Mouse (Mus musculus) cerebellum, postnatal 14 days (tissue): Measurements from ENCODE around the gene Ubxn6.
A peak's percentile ranks its signal among the peaks of the same experiment; 100 is the strongest.
"Not testable (repeated sequence)": the region's sequence is repeated elsewhere in the genome, so short reads cannot be mapped to it uniquely, and the experiment has no call there.

Experiments used
- DNase-seq, 2 experiments: peaks; one replicate each; pipeline ENCODE4 v3.0.0; 2021; ENCODE audit warnings: mixed read lengths in 2 of 2

The Ubxn6 gene

DNA sequence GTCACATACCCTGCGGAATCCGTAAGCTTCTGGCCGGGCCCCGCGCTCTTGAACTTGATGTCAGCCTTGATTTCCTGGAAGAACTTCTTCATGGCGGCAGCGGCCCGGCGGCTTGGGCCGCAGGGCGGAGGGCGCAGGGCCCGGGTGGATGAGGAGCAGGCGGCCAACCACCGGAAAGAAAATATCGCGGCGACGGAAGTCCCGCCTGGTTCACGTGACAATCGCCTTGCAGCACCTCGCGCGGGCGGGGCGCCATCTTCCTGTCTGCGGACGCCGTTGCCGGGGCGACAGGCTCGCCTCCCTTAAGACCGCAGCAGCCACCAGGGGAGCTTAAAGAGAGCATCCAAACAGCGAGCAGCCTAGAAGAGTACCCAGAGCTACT lies at the start of gene Ubxn6:
Ubxn6 (minus strand) TSS at position 202 of the 382 bp plus-strand sequence.
- DNase-seq = peak; percentile 98 to 99

- no peak for DNase-seq
Measured at GRCm38 (mm10) chr17:56123681-56124340, 49.0 kb upstream of the Ubxn6 start.

DNA sequence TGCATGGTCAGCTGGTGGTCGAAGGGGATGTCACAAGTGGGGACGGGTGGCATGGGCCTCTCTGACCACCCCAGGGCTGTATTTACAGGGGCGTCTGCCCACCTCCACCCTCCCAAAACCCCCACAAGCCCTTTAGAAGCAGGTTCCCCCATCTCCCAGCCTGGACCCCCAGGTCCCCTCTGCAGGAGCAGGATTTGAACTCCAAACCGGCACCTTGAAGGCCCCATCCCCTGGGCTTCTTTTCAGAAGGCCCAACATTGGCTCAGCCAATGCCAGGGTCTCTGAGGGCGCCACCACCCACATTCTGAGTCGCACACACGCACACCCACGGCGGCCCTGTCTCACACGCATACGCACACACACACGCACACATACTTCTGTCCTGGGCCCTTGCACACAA lies 48.3 kb upstream of the Ubxn6 start:
- no peak for DNase-seq

GRCm38 (mm10) chr17:56121826-56122225 lies 47.0 kb upstream of the Ubxn6 start, which contains the start of gene Lrg1:
Lrg1 (minus strand) TSS chr17:56122001.
- DNase-seq = no peak

DNA sequence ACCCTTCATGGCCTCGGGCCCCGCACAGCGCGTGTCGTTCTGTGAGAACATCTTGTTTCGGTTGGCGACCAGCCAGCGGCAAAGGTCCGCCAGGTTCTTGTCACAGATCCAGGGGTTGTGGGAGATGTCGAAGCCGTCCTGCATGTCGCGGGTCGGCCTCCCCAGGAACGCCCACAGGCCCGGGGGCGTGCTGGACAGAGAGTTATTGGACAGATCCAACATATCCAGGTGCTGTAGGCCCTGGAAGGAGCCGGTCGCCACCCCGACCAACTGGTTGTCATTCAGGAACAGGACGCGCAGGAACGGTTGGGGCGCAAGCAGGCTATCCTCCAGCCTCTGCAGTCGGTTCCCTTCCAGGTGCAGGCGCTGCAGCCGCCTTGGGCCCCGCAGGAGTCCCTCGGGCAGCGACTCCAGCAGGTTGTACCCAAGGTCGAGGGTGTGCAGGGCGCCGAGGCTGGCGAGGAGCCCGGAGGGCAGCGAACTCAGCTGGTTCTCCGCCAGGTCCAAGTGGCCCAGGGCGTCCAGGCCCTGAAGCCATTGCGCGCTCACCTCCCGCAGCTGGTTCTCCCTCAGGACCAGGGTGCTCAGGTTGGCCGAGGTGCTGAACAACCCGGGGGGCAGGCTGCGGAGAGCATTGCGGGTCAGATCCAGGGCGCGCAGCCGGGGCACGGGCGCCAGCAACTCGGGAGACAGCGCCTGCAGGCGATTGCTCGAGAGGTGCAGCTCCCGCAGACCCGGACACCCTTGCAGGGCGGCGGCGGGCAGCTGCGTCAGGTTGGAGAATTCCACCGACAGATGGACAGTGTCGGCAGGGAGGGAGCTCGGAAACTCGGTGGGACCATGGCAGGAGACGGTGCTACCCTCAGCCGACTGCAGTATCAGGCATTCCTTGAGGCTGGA lies 45.4 kb upstream of the Ubxn6 start:
- DNase-seq = peak; percentile 59 to 69

- no peak for DNase-seq
Measured at GRCm38 (mm10) chr17:56119431-56119830, 44.6 kb upstream of the Ubxn6 start.

DNA sequence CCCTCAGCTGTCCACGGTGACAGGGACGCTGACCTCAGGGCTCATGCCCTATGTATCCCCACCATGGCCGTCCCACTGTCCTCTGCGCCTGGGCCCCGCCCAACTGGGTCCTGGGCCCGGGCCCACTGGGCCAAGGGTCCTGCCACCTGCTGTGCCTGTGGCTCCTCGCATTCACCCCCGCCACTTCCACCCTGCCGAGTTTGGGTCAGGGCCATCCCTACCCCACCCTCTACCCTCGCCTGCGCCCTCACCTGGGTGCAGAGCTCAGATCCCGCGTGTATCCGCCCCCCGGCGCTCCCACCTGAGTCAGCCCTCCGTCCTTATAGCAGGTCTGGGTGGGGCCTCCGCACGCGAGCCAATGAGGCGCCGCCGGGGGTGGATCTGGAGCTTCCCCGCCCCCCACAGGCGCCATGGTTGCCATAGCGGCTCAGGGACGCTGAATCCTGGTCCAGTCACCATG lies 42.5 kb upstream of the Ubxn6 start, which contains the start of gene Plin5:
Plin5 (minus strand) TSS at position 346 of the 460 bp plus-strand sequence.
- peak; percentile 61 to 79 for DNase-seq

- no peak for DNase-seq
Measured at GRCm38 (mm10) chr17:56116193-56116592, 41.4 kb upstream of the Ubxn6 start.

DNA sequence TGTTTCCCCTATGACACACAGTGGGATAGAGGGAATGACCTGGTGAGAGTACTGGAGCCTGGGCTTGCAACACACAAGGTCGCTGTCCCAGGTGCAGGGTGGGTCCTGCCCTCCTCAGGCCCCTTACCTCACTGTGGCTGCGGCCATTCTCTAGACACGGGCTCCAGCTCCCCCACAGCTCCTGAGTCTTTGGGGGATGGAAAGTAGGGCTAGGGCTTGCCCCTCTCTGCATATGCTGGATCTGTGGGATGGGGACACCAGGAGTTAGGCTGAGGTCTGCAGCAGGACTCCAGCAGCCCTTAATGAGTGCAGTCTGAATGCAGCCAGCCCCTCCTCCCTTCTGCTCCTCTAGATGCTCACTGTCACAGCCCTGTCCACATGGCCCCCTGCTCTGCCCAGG lies 37.9 kb upstream of the Ubxn6 start:
- DNase-seq = no peak

DNA sequence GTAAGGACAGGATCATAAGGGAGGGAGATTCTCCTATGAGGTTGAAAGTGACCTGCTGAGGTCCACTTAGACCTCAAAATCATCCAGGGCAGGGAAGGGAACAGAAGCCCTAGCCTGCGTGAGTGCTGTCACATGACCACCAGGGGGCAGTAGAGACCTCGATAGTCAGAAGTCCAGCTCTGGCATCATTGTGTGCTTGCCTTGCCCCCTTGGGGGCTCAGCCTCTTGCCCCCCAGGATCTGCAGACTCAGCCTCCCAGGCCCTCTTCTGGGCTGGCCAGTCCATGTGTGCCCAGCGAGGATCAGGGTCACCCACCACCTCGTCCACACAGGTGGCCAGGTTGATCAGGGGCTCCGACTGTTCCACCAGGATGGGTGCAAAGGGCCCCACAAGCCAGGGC lies 37.0 kb upstream of the Ubxn6 start:
- peak; percentile 79 to 89 for DNase-seq

- DNase-seq = no peak
Measured at GRCm38 (mm10) chr17:56111021-56111420, 36.2 kb upstream of the Ubxn6 start.

- peak; percentile 63 to 73 for DNase-seq
Measured at GRCm38 (mm10) chr17:56110571-56110970, 35.7 kb upstream of the Ubxn6 start.

- no peak for DNase-seq
Measured at GRCm38 (mm10) chr17:56109219-56110051, 34.6 kb upstream of the Ubxn6 start, which contains the start of gene Plin4. Plin4 (minus strand) TSS chr17:56109803.

DNA sequence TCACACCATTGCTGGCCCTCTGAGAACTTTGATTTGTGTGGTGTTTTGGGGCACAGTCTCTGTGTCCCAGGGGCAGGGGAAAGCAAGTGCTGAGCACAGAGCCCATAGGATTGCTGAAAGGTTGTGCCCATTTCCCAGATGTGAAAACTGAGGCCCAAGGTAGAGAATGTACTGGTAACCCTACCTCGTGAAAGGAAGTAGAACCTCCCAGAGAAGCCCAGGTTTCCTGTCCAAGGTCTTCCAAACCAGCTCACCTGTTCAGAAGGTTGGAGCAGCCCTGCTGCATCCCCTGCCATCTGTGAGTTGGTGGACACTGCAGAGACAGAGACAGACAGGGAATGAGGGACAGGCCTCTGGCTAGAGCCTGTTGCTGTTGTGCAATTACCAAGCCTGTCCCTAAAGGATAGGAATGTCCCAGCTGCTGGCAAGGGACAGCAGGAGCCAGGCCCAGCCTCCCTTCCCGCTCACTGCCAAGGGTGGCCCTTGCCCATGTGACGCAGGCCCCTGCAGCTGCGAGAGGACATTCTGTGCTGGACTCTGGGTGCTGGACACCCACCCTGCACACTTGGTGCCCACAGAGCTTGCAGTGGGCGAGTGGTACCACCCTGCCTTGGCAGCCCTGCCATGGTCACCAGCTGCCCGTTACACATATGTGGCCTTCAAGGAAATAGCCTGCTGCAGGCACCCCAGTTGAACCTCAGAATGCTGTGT lies 33.7 kb upstream of the Ubxn6 start:
- no peak for DNase-seq

DNA sequence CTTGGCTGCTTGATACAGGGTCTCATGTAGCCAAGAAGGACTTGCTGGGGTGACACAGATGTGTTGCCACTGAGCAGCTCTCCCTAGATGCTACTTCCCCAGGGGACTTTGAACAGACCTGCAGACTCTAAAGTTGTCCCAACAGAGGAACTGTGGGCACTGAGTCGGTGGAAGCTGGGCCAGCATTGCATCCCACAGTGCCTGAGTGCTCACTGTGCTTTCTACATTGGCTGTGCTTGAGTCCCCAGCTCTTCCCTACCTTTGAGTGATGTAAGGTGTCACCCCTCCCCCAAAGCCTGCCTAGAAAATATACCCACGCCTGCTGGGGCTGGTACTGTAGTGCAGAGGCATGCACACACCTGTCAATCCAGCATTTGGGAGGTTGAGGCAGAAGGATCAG lies 32.9 kb upstream of the Ubxn6 start:
- DNase-seq = no peak

DNA sequence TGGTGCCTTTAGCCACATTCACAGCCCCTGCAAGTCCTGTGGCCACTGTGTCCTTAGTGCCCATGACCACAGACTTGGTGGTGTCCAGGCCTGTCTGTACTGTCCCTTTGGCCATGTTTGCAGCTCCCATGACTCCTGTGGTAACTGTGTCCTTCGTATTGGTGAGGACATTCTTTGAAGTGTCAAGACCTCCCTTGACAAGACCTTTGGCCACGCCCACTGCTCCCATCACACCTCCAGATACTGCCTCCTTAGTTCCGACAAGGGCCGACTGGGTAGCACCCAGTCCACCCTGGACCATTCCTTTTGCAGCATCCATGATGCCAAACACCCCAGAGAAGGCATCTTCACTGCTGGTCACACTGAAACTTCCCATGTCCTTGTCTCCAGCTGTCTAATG lies 32.2 kb upstream of the Ubxn6 start:
- DNase-seq = no peak

GRCm38 (mm10) chr17:56106436-56106835 lies 31.6 kb upstream of the Ubxn6 start:
- DNase-seq = not testable (repeated sequence)

DNA sequence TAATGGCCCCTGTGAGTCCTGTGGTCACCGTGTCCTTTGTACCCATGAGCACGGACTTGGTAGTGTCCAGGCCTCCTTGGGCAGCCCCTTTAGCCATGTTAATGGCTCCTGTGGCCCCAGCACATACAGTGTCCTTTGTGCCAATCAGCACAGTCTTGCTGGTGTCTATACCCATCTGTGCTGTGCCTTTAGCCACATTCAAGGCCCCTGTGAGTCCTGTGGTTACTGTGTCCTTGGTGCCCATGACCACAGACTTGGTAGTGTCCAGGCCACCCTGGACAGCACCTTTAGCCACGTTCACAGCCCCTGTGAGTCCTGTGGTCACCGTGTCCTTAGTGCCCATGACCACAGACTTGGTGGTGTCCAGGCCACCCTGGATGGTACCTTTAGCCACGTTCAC lies 30.0 kb upstream of the Ubxn6 start:
- not testable (repeated sequence) for DNase-seq

DNA sequence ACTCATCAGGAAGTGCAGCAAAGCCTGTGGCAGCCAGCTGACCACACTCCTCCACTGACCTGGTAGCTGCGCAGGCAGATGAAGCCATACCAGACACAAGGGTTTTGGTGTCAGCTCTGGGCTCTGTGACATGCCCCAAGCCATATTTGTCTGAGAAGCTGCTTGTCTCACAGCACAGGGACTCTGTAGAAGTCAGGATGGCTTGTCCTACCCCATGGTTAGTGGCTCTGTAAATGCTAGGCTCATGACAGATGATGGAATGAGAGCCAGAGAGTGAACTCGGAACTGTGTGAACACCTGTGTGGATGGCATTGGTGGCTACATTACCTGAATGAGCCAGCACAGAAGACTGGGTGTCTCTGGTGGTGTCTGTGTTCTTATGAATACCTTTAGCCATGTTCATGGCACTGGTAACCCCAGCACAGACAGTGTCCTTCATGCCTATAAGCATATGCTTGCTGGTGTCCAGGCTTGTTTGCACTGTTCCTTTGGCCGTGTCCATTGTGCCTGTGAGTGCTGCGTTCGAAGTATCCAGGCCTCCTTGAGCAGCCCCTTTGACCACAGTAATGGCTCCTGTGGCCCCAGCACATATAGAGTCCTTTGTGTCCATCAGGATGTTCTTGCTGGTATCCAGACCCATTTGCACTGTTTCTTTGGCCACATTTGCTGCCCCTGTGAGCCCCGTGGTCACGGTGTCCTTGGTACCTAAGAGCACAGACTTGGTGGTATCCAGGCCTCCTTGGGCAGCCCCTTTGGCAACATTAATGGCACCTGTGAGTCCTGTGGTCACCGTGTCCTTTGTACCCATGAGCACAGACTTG lies 28.8 kb upstream of the Ubxn6 start:
- no peak for DNase-seq

DNA sequence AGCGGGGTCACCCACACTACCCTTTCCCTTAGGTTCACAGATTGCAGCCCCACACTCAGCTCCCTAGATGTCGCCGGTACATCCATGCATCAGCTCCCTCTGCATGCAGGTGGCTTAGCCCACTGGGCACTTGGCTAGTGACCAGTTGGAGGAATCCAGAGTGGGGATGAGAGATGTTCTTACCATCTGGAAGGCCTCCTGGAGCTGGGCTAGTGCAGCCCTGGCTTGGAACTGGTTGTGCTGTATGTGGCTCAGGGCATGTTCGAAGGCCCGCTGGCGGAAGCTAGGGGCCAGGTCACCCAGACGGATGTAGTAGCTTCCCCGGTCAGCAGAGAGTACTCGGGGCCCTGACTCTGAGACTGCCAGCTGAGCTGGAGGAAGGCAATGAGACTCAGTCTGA lies 28.1 kb upstream of the Ubxn6 start:
- no peak for DNase-seq

DNA sequence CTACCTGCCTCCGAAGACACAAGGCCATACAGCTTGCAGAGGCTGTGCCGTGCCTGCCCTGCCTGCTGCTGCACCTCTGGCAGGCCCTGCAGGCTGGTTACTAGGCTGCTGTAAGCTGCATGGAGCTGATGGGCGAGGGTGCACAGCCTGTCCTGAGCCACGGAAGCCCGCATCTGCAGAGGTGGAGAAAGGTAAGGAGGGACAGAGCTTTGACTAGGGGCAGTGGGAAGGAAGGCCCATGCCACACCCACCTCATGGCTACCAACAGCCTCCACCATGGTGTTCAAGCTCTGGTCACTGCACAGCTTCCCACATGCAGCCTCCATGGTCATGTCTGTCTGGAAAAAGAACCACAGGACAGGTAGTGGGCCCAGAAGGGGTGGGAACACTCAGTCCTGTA lies 27.3 kb upstream of the Ubxn6 start:
- no peak for DNase-seq
